Mouse (Mus musculus): ENCODE data around the gene CK137956. TPM values are rescaled to one million over a fixed set of nuclear protein-coding genes. Genes with fewer than 3 reads are reported as not detected.

CK137956 gene
- total RNA-seq (2023; ENCODE audit: inconsistent age): not detected in 4 replicates

DNA sequence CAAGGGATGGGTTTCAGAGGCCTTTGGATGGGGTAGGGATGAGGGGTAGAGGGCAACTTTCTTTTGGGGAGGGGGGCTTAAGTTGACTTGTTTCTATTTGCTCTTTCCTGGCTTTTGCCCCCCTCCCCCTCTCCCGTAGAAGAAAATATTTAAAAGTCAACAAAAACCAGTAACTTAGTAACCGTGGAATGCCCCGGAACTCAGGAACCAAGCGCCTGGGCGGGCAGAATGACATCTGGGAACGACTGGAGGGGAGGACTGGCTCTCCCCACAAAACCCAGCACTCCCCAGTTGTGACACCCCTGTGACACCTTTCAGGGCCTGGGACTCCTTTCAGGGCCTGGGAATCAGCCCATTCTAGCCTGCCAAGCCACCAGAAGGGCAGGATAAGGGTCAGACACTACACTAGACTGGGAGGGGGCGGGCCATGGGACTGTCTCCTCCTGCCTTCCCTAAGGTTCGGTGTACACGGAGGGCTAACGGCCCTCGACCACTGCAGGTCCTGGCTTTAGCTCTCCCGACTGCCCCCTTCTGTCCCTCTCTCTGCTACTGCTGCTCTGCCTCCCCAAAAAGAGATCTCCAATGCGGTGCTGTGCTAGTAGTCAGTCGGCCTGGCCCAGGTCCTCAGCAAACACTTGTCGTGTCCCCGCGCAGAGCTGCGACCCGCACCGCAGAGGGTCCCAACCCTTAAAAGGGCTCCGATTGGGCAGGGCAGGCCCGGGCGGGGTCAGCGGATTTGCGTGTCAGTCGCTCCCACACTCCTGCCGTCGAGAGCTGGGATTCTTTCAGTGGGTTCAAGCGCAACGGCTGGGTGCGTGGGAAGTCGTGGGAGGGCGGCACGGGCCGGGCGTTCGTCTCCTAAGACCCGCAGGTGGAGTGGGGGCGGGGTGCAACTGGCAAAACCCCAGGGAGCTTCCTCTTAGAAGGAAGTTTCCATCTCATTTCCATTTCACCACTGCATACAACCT, at the start of gene CK137956:
Gene CK137956 (minus strand): TSS at position 51 of the 968 bp plus-strand sequence.

DNA sequence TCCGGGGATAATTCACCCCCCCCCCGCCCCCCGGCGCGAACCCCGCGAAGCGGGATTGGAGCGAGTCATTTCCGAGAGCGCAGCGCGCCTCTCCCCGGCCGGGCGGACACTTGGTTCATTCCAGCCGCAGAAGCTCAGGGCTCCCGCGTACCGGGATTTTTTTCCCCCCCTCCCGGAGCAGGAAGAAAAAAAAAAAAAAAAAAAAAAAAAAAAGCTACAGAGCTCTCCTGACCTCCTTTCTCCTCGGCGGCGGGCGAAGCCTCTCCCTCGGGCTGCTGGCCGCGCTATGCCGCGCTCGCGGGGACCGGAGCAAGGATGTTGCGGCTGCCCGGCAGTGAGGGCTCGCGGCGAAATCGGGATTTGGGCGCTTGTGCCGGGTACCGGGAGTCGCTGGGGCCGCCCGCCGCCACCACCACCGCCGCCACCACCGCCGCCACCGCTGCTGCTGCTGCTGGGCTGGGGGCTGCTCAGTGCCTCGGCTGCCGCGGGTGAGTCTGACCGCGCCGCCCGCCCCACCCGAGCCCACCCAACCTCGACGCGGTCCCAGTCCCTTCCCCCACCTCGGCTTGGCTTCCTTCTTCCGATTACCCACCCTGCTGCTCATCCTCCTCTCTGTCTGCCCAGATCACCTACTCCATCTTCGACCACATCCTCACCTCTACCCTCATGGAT, 17.2 kb upstream of the CK137956 start, which contains the start of gene Csmd2:
Gene Csmd2 (plus strand): TSS at position 74 of the 672 bp plus-strand sequence.

Other genes with a start within 250 kb of the CK137956 start
- gene Csmd2, start 16.9 kb upstream of the CK137956 start, total RNA-seq (2023; ENCODE audit: inconsistent age): not detected in 4 replicates